Mouse (Mus musculus): Measurements from ENCODE around the gene C1qtnf12.
A peak's percentile ranks its signal among the peaks of the same experiment; 100 is the strongest.

Gene C1qtnf12

GRCm38 (mm10) chr4:155992906-155993547 lies 30.9 kb downstream of the C1qtnf12 start:
- ATAC-seq (ENCODE audit: insufficient number of reproducible peaks, low FRiP score, low TSS enrichment) = peak; percentile 83

- ATAC-seq (ENCODE audit: insufficient number of reproducible peaks, low FRiP score, low TSS enrichment) = no peak
Observed at GRCm38 (mm10) chr4:155993606-155994005, 31.5 kb downstream of the C1qtnf12 start.

- ATAC-seq (ENCODE audit: insufficient number of reproducible peaks, low FRiP score, low TSS enrichment) = no peak
Observed at GRCm38 (mm10) chr4:156004109-156004508, 42.0 kb downstream of the C1qtnf12 start.

- no peak for ATAC-seq (ENCODE audit: insufficient number of reproducible peaks, low FRiP score, low TSS enrichment)
Observed at GRCm38 (mm10) chr4:156008369-156008768, 46.3 kb downstream of the C1qtnf12 start.

GRCm38 (mm10) chr4:156013637-156014036 lies 51.5 kb downstream of the C1qtnf12 start, which contains the start of gene Tnfrsf4:
TSS of gene Tnfrsf4 (plus strand) at chr4:156013843.
- ATAC-seq (ENCODE audit: insufficient number of reproducible peaks, low FRiP score, low TSS enrichment) = no peak

GRCm38 (mm10) chr4:156014436-156014835 lies 52.3 kb downstream of the C1qtnf12 start:
- ATAC-seq (ENCODE audit: insufficient number of reproducible peaks, low FRiP score, low TSS enrichment) = no peak
